Mouse (Mus musculus): ENCODE results near the gene Bad. TPM values are rescaled to one million over a fixed set of nuclear protein-coding genes. Genes with fewer than 3 reads are reported as not detected.
"Not testable (repeated sequence)": the region's sequence is repeated elsewhere in the genome, so short reads cannot be mapped to it uniquely, and the experiment has no call there.

Bad gene
- total RNA-seq (2022), result 10 to 100 TPM; 49.9 to 63.1 (median 56.6) TPM

DNA sequence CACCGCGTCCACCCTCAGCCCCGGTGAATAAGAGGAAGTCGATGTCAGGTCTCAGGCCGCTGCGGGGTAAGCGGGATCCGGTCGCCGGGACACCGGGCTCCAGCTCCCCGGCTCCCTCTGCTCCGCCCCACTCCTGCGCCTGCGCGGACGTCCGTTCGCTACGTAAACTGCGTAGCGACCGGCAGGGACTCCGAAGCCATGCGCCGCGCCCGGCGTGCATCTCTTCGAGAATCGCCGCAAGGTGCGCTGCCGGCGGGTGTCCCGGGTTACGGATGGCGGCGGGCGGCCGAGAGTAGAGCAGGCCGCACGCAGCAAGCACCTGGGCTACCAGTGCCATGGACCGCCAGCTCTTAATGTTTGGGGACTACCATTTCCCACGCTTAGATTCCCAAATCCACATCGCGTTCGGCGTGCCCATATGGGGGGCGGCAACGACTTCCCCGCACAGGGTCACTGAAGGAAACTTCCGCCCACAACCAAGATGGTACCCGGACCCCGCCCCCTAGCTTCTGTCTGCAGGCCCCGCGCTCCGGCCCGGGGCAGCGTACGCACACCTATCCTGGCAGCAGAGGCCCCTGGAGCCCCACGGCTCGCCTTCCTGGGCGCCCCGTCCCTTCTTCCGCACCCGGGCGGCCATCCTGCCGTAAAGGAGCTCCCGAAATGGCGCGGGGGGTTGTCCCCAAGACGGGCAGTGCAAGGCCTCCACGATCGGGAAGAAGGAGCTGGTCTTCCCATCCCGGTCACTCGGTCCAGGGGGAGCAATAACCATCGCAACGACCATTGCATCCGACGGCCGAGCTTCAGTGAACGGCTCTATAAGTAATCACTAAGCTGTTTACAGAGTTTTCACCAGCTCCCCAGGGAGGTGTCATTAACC is at the start of gene Bad:
Gene Bad, plus strand, starts transcription at position 490 of the 877 bp plus-strand sequence.
- DNase-seq, result peak; percentile 88

DNA sequence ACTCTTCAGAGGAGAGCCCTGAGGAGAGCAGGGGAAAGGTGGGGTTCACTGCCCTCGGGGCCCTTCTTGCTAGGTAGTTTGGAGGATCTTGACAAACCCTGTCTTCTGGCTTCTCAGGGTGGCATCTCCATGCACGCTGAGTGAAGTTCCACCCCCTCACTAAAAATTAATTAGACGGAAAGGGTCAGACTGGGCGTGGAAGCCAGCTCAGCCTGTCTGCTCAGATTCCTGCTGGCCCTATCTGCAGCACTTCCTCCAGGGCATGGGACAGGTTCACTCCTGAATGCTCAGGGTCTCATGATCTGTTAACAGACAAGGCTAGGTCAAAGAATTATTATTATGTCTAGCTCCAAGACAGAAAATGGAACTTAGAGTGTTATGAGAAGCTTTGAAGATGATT is 49.1 kb upstream of the Bad start:
- DNase-seq, result no peak

DNA sequence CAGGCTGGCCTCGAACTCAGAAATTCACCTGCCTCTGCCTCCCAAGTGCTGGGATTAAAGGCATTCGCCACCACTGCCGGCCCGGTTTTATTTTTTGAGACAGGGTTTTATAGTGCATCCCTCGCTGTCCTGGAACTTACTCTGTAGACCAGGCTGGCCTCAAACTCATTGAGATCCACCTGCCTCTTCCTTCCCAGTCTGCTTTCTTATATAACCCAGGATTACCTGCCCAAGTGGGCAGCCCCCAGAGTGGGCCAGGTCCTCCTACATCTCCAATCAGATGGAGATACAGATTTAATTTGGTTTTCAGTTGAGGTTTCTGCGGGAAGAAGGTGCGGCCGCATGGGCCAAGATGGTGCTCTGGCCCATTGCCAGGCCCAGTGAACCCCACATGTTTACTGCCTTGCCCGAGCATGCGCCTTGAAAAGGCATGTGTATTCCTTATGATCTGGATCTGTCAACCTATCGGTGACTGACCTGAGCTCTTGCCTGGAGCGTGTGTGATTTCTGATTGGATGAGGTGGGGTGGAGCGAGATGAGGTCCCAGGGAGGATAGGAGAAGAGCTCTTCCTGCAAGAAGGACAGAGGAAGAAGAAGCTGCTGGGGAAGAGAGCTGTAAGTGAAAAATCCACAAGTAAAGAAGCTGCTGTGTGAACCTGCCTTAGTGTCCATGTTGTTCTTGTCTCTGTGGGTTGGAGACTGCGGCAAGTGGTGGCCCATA is 47.8 kb upstream of the Bad start:
- no peak for DNase-seq

DNA sequence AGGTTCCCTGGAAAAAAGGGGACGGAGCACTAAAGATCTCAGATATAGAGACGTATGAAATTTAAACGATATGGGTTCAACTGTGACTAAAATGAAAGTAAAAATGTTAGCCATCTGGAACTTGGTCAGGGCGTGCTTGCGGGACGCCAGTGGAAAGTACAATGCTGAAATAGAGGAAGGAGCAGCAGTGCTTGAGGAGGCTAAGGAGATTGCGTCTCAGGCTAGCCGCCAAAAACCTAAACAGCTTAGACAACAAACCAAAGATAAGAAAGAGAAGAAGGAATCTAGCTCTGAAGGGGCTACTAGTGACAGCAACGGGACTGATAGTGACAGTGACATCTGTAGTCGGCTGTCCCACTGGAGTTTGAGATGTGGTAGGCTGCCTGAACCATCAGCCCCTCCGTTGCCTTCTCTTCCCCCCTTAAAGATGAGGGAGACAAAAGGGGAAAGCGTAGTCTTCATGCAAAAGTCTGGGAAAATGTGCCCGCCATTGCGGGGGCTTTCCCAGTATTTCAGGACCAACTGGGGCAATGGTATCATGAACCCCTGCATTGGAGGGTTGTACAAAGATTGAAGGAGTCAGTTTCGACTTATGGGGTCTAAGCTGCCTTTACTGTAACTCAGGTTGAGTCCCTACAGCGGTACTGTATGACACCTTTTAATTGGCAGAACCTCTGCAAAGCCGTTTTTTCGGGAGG is 45.9 kb upstream of the Bad start:
- not testable (repeated sequence) for DNase-seq

DNA sequence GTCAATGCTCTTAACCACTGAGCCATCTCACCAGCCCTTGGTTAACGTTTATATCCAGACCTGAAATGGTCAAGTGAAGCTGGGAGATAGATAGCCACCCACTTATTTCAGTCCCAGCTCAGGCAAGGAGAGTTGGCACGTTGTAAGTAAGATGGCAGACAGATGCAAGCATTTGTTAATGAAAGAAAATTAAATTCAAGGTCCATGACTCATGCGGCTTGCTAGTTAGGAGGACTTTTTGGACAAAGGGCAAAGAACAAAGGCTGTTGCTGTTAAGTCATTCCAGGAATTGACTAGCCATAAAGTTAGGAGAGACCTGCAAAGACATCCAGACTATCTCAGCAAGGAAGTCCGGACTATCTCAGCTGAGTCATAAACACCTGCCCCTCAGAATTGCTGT is 42.0 kb upstream of the Bad start:
- DNase-seq, result no peak

DNA sequence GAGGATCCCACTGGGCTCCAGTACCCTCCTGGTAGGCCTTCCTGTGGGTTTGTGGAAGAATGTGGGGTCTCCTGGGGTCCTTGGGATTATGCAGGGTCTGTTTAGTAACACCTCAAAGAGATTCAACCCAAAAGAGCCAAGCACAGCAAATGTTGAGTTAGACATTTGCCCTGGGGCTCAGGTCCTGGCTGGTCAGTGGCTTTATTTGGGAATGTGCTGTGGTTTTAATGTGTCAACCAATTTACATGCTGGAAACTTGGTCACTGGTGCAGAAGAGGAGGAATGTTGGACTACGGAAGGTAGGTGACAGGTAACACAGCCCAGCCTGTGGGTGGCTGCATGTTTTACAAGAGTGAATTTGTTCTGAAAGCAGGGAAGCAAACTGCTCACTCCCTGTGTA is 38.6 kb upstream of the Bad start:
- DNase-seq, result no peak

DNA sequence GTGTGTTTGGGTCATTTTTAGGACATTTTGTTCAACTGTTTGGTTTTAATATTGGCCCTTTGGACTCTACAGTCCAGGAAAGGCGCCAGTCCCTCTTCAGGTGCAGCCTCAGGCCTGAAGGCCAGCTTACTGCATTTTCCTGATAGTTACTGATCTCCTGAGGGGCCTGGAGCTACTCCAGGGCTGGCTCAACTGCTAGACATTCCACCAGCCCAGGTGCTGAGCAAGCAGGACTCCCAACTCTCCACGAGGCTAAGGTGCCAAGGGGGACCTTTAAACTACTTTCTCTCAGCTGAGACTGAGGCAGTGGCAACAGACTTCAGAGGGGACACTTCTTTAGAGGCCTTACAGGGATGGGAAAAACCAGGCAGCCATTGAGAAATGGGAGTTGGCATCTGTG is 36.8 kb upstream of the Bad start:
- no peak for DNase-seq

DNA sequence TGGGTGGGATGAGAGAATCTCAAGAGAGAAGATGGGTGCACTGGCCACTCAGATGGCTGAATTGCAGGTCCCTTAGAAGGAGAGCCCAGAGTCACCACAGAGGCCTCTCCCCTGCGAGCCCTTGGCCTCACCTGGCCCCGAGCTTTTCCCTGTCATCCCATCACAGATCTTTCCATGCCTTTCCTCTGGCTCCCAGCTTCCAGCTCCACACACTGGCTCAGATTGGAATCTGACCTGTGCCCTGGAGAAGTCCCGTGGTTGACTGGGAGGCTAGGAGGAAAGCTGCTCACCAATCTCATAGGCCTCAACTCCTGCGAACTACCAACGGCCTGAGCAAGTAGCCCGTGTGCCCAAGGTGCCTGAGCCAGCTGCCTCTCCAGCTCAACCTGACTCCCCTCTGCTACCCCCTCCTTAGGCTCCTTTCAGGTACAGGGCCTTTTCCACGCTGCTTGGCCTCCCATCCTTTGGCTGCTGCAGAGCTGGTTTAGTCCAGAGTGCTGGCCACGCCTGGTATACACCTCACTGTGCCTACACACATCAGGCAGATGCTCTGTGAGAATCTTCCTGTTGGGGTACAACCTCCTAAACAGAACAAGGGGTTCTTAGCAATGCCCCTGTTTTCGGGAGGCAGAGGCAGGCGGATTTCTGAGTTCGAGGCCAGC is 36.0 kb upstream of the Bad start:
- DNase-seq, result no peak

DNA sequence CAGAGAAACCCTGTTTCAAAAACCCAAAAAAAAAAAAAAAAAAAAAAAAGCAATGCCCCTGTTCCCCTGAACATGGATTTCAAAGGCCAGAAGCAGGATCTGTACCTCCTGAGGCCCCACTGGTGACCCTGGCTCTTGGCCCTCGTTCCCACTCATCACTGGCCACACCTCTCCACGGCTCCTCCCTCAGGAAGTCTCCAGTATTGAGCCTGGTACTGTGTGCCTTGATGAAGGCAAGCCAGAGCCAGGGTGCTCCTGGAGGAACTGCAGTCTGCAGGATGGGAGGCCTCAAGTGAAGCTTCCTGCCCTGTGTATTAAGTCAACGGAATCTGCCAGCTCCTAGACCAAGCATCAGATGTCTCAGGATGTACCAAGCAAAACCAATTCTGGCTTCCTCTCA is 35.5 kb upstream of the Bad start:
- DNase-seq, result no peak

DNA sequence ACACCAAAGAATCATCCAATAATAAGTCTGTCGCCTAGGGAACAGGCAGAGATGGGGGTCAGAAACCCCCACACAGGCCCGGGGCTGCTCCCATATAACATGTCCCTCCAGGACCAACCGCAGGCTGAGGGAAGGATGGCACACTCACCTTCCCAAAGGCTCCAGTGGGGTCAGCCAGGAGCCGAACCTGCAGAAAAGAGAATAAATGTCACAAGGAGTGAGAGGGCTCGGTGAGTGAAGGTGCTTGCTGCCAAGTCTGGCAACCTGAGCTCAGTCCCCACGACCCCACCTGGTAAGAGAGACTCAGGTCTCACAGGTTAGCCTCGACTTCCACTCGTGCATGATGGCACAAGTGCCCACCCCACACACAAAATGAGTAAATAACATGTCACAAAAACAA is 34.6 kb upstream of the Bad start:
- no peak for DNase-seq

DNA sequence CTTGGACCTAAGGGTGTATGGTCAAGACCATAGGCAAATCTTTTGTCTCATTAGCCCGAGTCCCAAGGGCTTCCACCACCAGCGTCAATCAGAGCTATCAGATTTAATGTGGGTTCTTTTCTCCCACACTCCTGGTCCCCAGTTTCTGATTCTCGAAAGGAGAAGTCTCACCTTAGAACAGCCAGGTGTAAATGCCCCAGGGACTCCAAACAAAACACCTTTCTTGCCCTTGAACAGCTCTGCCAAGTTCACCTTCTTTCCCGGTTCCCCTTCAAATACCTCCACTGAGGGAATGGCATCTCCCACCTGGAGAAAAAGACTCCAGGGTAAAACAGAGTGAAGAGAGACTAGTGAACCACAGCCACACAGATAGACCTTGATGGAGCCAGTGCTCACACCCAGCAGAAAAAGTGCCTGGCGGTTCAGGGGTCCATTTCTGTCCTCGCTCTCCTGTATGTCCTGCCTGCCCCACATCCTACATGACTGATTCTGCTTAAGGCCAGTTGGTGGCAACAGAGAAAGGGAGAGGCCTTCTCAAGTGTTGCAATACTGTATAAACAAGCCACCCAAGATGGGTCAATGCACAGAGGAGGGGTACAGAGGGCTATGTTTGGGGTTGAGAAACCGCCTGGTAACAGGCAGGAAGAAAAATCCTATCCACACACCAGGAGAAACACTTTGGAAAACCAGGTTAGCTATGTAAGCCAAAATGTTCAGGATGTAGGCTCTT is 33.7 kb upstream of the Bad start:
- DNase-seq, result no peak

DNA sequence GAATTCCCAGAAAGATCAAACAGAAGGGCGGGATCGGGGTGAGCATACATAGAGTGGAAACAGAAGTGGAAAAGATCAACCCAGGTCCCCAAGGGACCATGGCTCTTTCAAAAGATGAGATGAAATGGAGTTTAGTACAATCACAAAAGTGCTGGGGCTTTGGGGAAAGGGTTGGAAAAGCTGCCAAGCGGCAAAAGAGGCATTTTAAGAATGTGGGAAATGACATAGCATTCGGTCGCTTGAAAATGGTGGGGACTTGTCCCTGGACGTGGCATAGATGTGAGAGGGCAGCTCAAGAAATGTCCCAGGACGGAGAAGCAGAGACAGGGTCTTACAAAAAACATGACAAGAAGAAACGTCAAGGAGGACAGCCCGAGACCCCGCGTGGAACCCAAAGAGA is 32.6 kb upstream of the Bad start:
- no peak for DNase-seq

DNA sequence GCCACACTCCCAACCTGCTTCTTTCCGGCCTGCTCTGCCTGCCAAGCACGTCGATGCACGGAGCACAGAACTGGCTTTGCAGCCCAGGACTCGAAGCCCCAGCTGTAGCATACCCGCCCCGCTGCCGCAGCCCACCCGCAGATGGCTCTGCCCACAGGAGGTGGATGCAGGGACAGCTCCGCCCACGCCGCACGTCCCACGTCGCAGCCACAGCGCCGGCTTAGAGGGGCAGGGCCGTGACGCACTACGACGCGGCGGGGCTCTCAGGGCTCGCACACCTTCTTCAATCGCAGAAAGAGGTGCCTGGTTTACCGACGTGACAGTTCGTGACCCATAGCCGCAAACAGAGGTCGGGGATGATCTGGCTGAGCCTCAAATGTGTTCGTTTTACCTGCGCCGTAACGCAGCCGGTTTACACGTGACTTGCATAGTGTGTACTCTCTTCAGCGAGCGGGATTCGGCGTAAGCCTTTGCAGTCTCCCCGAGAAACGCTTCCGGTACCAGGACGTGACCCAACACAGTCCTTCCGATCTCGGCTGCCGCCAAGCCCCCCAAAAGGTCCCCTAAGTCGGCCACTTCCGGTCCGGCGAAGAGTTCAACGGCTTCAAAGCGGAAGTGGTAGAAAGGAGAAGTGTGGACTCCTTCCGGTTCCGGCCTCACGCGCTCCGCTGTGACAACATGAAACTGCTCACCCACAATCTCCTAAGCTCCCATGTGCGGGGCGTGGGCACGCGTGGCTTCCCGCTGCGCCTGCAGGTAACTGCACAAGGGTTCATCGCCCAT is 32.0 kb upstream of the Bad start, which contains the start of the genes Trmt112 and Prdx5:
Gene Trmt112, plus strand, starts transcription at position 192 of the 783 bp plus-strand sequence.
Gene Prdx5, minus strand, starts transcription at position 600 of the 783 bp plus-strand sequence.
- DNase-seq, result peak; percentile 89

DNA sequence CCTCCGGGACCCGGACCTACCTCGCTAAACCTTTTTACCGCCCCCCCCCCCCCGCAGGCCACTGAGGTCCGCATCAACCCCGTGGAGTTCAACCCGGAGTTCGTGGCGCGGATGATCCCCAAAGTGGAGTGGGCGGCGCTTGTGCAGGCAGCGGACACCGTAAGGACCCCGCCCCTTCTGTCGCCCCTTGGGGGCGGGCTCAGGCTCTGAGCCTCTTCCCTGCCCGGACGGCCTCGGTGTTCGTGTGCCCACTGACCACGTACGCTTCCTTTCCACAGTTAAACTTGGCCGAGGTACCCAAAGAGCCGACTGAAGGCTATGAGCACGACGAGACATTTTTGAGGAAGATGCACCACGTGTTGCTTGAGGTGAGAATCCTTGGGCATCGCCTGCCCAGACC is 31.4 kb upstream of the Bad start:
- peak; percentile 53 for DNase-seq

DNA sequence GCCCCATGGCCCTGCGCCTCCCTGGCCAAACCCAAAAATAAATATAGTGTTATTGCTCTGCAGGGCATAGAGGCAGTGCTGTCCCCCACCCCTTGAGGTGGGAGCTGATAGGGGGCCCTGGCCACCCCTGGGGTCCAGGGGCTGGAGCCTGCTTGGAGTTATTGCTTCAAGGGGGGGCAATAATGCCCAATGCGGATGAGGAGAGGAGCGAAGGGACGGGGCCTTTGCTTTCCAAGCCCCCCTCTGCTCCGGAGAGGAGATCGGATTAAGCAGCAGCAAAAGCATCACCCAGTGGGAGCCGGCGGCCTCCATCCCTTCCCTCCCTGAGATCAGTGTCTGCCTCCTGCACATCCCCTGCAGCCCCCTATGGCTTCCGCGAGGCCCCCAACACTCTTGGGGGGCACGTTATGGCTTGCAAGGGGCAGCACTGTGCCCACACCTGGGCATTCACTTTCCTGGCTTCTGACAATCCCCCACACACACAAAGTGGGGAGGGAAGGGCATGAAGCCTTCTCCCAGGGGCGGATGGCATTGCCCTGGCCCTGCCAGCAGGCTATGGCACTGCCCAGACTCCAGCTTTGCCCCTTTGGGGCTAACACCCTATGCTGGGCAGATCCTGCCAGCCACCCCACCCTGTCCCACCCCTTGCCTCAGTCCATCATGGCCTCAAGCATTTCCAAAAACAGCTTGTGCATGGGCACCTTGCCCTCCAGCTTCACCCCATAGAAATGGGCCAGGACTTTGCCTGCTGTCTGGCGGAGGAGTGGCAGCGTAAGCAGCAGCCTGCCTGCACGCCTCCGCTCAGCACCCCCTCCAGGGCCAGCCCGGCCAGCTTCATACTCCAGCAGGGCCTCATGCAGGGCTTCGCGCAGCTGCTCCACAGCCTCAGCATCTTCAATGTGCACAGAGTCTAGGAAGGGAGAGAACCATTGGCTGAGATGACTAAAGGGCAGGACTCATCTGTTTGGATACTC is 30.3 kb upstream of the Bad start:
- DNase-seq, result no peak

DNA sequence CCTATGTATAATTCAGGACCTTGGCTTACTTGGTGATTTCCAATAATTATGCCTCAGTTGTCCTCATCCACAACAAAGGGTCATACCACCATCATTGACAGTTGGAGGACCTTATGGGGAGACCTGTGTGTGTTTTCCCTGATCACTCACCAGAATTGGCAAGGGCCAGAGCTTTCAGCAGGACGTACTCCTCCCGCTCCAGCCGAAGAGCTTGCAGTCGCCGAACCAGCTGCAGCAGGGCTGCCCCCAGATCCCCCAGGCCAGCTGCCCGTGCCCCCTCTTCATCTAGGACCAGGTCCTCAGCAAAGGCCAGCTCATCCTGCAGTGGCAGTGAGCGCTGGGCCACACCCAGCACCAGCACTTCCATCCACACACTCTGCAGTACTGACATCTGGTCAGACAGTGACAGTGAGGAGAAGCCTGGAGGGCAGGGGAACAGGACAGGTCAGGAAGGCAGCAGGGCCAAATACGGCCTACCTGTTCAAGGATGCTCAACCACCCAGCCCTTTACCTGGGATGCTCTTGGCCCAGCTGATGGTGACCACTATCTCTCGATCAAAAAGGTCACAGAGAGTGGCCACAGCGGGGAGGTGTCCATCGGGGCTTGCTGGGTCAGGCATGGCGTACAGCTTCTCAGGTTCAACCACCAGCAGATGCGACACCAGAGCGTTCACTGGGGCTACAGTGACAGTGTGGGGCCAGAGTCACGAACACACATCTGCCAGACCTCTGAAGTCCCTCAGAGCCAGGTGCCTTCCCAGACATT is 29.3 kb upstream of the Bad start:
- DNase-seq, result no peak

DNA sequence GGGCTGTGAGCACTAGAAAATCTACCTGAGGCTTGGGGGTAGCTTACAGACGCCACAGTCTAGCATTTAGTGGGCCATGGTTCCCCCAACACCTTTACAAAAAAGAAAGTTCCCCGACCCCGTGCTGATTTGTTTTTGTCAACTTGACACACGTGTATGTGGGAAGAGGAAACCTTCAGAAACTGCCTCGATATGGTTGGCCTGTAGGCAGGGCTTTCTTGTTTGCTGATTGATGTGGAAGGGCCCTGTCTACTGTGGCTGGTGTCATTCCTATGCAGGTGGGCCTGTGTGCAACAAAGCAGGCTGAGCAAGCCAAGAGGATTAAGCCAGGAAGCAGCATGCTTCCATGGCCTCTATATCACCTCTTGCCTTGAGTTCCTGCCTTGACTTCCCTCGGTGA is 28.6 kb upstream of the Bad start:
- no peak for DNase-seq

DNA sequence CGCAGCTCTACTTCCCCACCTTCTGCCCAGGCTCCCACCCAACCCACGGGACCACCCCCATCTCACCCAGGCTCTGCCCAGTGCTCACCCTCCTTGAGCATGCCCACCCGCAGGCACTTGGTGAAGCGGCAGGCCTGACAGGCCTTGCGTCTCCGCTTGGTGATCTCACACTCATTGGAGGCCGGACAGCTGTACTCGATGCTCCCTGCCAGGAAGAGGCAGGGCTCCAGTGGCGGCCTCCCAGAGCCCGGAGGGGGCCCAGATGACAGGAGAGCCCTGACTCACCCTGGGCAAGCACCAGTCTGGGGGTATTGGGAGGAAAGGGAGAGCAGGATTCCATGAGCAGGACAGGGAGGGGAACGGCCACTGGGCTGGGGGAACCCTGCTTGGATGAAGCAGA is 27.7 kb upstream of the Bad start:
- no peak for DNase-seq

DNA sequence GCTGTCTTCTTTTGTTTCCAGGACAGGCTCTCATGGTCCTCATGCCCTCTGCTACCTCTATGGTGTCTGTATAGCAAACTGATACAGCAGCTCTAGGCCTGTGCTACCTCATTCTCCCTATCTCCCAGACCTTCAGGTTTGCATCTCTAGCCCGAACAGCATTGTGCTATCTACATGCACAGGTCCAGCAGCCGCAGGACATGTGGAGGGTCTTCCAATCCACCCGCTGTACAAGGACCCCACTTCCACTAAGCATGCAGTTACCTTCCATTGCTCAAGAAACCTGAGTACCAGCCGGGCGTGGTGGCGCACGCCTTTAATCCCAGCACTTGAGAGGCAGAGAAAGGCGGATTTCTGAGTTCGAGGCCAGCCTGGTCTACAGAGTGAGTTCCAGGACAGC is 27.1 kb upstream of the Bad start:
- DNase-seq, result no peak
